Mouse (Mus musculus): Measurements from ENCODE around the gene Wnk4.
A peak's percentile ranks its signal among the peaks of the same experiment; 100 is the strongest.
"Not testable (repeated sequence)": the region's sequence is repeated elsewhere in the genome, so short reads cannot be mapped to it uniquely, and the experiment has no call there.

The Wnk4 gene

DNA sequence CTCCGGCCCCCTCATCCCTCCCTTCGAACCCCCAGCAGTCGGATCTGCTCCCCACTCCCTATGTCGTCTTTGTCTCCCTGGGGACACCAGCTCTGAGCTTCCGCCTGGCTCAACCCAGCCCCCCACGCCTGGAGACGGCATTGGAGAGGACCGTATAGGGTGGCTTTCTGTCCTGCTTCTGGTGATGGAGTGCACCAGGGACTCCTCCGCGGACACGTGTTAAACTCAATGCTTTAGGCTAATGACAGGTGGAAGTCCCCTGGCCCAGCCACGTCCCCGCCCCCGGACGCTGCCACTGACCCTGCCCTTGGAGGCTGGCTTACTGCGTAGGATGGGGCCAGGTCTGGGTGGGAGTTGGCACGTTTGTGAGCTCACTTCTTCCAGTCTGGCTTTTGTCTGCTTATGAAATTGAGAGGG lies 56.1 kb downstream of the Wnk4 start:
- no peak for DNase-seq (ENCODE audit: low spot score in 2 of 2)

DNA sequence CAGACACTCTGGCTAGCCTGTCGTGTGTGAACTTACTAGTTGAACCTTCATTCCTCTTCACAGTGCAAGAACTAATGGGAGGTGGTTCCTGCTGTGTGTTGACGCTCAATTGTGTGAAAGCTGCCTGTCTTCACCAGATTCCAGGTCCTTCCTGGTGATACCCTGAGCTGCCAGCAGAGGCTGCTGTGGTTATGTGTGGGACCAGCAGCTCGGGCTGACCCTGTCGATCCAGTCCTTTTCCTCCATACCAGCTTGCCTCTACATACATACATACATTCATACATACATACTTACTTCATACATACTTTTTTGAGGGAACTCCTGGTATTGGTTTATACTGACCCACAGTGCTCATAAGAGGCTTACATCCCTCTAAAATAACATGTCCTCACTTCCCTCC lies 63.2 kb downstream of the Wnk4 start:
- peak; percentile 55 to 77 for DNase-seq (ENCODE audit: low spot score in 2 of 2)

DNA sequence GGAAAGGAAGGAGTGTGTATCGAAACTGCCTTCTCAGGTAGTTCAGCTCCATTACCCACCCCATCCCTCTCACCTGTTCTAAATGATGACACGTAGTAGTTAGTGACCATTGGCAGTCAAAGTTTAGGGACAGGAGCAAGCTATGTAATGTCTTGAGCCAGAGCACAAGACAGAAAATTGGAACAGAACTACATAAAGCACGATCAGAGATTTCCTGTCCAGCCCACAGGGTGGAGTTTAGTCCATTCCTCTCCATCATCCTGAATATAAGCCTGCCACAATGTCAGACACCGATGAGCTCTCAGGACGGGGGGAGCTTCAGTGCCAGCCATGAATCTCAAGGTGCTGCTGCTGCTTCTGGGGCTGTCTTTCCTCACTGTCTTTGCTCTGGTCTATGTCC lies 64.4 kb downstream of the Wnk4 start, which contains the start of gene Aoc2:
Gene Aoc2, plus strand, starts transcription at position 301 of the 400 bp plus-strand sequence.
- no peak for DNase-seq (ENCODE audit: low spot score in 2 of 2)

DNA sequence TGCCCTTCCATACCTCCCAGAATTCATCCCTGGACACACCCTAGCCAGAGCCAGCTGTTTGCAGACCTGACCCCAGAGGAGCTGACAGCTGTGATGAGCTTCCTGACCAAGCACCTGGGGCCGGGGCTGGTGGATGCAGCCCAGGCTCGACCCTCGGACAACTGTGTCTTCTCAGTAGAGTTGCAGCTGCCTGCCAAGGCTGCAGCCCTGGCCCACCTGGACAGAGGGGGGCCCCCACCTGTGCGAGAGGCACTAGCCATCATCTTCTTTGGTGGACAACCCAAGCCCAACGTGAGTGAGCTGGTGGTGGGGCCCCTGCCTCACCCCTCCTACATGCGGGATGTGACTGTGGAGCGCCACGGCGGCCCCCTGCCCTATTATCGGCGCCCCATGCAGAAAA lies 64.8 kb downstream of the Wnk4 start:
- not testable (repeated sequence) for DNase-seq (ENCODE audit: low spot score in 2 of 2)

DNA sequence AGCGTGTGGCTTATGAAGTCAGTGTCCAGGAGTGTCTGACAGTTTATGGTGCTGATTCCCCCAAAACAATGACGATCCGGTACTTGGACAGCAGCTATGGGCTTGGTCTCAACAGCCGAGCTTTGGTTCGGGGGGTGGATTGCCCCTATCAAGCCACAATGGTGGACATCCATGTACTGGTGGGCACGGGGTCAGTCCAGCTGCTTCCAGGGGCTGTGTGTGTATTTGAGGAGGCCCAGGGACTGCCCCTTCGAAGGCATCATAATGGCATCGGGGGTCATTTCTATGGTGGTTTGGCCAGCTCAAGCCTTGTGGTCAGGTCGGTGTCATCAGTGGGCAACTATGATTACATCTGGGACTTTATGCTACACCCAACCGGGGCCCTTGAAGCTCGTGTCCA lies 65.8 kb downstream of the Wnk4 start:
- no peak for DNase-seq (ENCODE audit: low spot score in 2 of 2)

All from frontal cortex, postnatal 36 days (tissue).